In the genomic region with DNA sequence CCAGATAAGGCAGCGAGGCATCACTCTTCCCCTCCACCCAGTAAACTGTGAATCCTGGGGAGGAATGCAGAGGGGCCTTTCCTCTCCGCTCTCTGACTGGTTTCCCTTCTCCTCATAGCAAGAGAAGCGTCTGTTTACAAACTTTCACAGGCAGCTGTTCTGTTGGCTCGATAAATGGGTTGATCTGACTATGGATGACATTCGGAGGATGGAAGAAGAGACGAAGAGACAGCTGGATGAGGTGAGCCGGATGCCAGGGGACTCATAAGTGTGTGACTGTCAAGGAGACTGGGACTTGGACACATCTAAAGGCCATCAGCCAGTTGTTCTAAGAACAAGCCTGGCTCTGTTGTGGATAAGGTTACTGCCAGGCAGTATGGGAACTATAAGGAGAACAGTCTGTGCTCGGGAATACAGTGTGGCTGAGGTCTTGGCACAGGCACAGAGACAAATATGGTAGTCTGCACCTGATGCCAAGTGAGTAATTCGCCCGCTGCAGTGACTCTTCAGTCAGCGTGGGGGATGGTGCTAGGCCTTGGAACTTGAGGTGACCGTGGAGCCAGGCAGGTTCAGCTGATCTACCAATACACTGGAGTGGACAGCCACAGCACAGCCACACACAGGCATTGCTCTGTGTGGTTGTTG, we compare ENCODE assay signal across 8 mouse cellular contexts. TPM values are rescaled to one million over a fixed set of nuclear protein-coding genes. Genes with fewer than 3 reads are reported as not detected.
DNase-seq lines count a peak whose midpoint lies in the region; ATAC-seq and TF ChIP-seq lines count a peak whose summit lies in the region.

No protein-coding gene starts in this region.

- no peak for TF ChIP-seq CTCF in thymus, adult 2 months (IDR thresholded peaks at IDR 0.05; ENCODE audit: borderline replicate concordance, control insufficient read depth, extremely low read depth, insufficient read depth, low read length, poor library complexity)

- no peak for ATAC-seq in neural tube, embryonic 15.5 days (ENCODE audit: low FRiP score)

- no peaks in the 10 kb centered on the region for H3K9me3 ChIP-seq in neural tube, embryonic 15.5 days (replicated peaks)

- H3K27me3 ChIP-seq in thymus, adult 2 months (ENCODE audit: control insufficient read depth, insufficient read depth, low read length): no peaks in the 10 kb centered on the region
- no peaks in the 10 kb centered on the region for H3K27me3 ChIP-seq in neural tube, embryonic 15.5 days (replicated peaks)

- WGBS in thymus, adult 2 months: 96% methylated on average over 12 of the region's 12 CpGs
- WGBS in neural tube, embryonic 15.5 days: 90% methylated on average over 12 of the region's 12 CpGs

- no peak overlapping the region for H3K27ac ChIP-seq in thymus, adult 2 months (ENCODE audit: control insufficient read depth, insufficient read depth, low read length)
- no peak overlapping the region for H3K27ac ChIP-seq in neural tube, embryonic 15.5 days (replicated peaks)

- peaks cover 39% of the 10 kb centered on the region for H3K36me3 ChIP-seq in thymus, adult 2 months (ENCODE audit: control insufficient read depth, insufficient read depth, low read length)
- H3K36me3 ChIP-seq in neural tube, embryonic 15.5 days: peaks cover 76% of the 10 kb centered on the region

- peak; percentile 50 for DNase-seq in layer of hippocampus, adult 9-11 months
- DNase-seq in layer of hippocampus, postnatal 25 days (ENCODE audit: extremely low spot score in 1 of 2, low spot score in 1 of 2): no peak
- DNase-seq in adrenal gland, postnatal 36 days: peak; percentile 89 to 90
- peak; percentile 85 for DNase-seq in gastrocnemius, postnatal 25 days
- DNase-seq in right cerebral cortex, adult 2 months (ENCODE audit: low spot score in 2 of 2): peak; percentile 47 to 58
- no peak for DNase-seq in thymus, adult 2 months
- DNase-seq in Muller cell, postnatal 12 days (ENCODE audit: inconsistent ontology term): no peak

- H3K4me2 ChIP-seq in neural tube, embryonic 15.5 days: no peak overlapping the region

- no peak overlapping the region for H3K4me3 ChIP-seq in thymus, adult 2 months (ENCODE audit: control insufficient read depth, insufficient read depth, low read length)
- H3K4me3 ChIP-seq in neural tube, embryonic 15.5 days (replicated peaks): no peak overlapping the region

- peaks cover 18% of the 10 kb centered on the region for H3K4me1 ChIP-seq in thymus, adult 2 months (replicated peaks; ENCODE audit: control insufficient read depth, insufficient read depth, low read length)
- no peaks in the 10 kb centered on the region for H3K4me1 ChIP-seq in neural tube, embryonic 15.5 days

- H3K9ac ChIP-seq in neural tube, embryonic 15.5 days (replicated peaks): no peak overlapping the region

- no peak for TF ChIP-seq POLR2A in thymus, adult 2 months (IDR thresholded peaks at IDR 0.05; ENCODE audit: control insufficient read depth, extremely low read depth, insufficient read depth, low read length, poor library complexity)

RNA-seq across cellular contexts. Expression of a gene that starts 10.5 kb away (rescaled TPM):
- total RNA-seq in layer of hippocampus, postnatal 25 days (2021): 10 to 100 TPM; 40.6 to 46.7 TPM
- 10 to 100 TPM; 27.9 to 48.1 TPM for total RNA-seq in adrenal gland, postnatal 36 days (2021)
- total RNA-seq in gastrocnemius, postnatal 25 days (2021): 10 to 100 TPM; 19.0 to 19.8 TPM
- polyA plus RNA-seq in thymus, adult 2 months (2012; rRNA removed): 149 and 164 TPM in 2 replicates
- 39.0 and 39.7 TPM in 2 replicates for polyA plus RNA-seq in neural tube, embryonic 15.5 days (2015; fragmentation: Nextera tagmentation; extraction: Ambion mirVana)

RNA-seq across cellular contexts. Expression of a gene that starts 30.0 kb away (rescaled TPM):
- 10 to 100 TPM; 11.8 to 18.6 TPM for total RNA-seq in layer of hippocampus, postnatal 25 days (2021)
- total RNA-seq in adrenal gland, postnatal 36 days (2021): 100 to 1,000 TPM; 155 to 158 TPM
- total RNA-seq in gastrocnemius, postnatal 25 days (2021): 10 to 100 TPM; 43.0 to 44.3 TPM
- 78.0 and 90.2 TPM in 2 replicates for polyA plus RNA-seq in thymus, adult 2 months (2012; rRNA removed)
- 12.4 and 22.0 TPM in 2 replicates for polyA plus RNA-seq in neural tube, embryonic 15.5 days (2015; fragmentation: Nextera tagmentation; extraction: Ambion mirVana)

RNA-seq across cellular contexts. Expression of a gene that starts 32.4 kb away (rescaled TPM):
- 100 to 1,000 TPM; 281 to 305 TPM for total RNA-seq in layer of hippocampus, postnatal 25 days (2021)
- total RNA-seq in adrenal gland, postnatal 36 days (2021): 100 to 1,000 TPM; 169 to 177 TPM
- 100 to 1,000 TPM; 123 to 168 TPM for total RNA-seq in gastrocnemius, postnatal 25 days (2021)
- 99.7 and 108 TPM in 2 replicates for polyA plus RNA-seq in thymus, adult 2 months (2012; rRNA removed)
- polyA plus RNA-seq in neural tube, embryonic 15.5 days (2015; fragmentation: Nextera tagmentation; extraction: Ambion mirVana): 113 and 117 TPM in 2 replicates

RNA-seq across cellular contexts. Expression of a gene that starts 58.8 kb away (rescaled TPM):
- 100 to 1,000 TPM; 118 to 134 TPM for total RNA-seq in layer of hippocampus, postnatal 25 days (2021)
- 100 to 1,000 TPM; 119 TPM for total RNA-seq in adrenal gland, postnatal 36 days (2021)
- total RNA-seq in gastrocnemius, postnatal 25 days (2021): 10 to 100 TPM; 39.7 to 44.7 TPM
- polyA plus RNA-seq in thymus, adult 2 months (2012; rRNA removed): 46.7 and 85.4 TPM in 2 replicates
- 102 and 107 TPM in 2 replicates for polyA plus RNA-seq in neural tube, embryonic 15.5 days (2015; fragmentation: Nextera tagmentation; extraction: Ambion mirVana)

Comparison
In these comparisons a context has a peak if more than half of its experiments do, and no peak if none do; other contexts are left out.
1. DNase-seq: peak in layer of hippocampus, adult 9-11 months (single experiment), adrenal gland, postnatal 36 days (2 of 2), gastrocnemius, postnatal 25 days (single experiment) and right cerebral cortex, adult 2 months (2 of 2); none in layer of hippocampus, postnatal 25 days (0 of 2), thymus, adult 2 months (single experiment) and Muller cell, postnatal 12 days (single experiment).